Mouse (Mus musculus) adrenal gland, postnatal 14 days (tissue): ENCODE data around the gene Siva1. TPM values are rescaled to one million over a fixed set of nuclear protein-coding genes. Genes with fewer than 3 reads are reported as not detected.

Source experiments
- DNase-seq: peaks from one replicate; pipeline ENCODE4 v3.0.0; 2021; ENCODE audit warnings: mixed read lengths
- long read RNA-seq, 2 experiments: library from polyadenylated mRNA; stranded (forward); transcript quantifications; one replicate each; pipeline ENCODE4 v2.0.0; 2021
- total RNA-seq: library from RNA; stranded (reverse); gene quantifications from 2 replicates; pipeline ENCODE4 v1.2.3, GENCODE M21; 2021

The Siva1 gene
- 48.4 and 54.1 TPM in 2 replicates for total RNA-seq
- long read RNA-seq, experiment 1, transcript Siva1-201 (4 exons, 924 nt) = major isoform, 79 of 90 reads
- long read RNA-seq, experiment 1, partial matches to known transcripts = 7 of 90 reads
- long read RNA-seq, experiment 1, other reads (novel, unspliced or antisense) = 2 of 90 reads
- long read RNA-seq, experiment 2, transcript Siva1-201 (4 exons, 924 nt) = major isoform, 79 of 83 reads
- long read RNA-seq, experiment 2, partial matches to known transcripts = 0 of 83 reads
- long read RNA-seq, experiment 2, other reads (novel, unspliced or antisense) = 2 of 83 reads

GRCm38 (mm10) chr12:112644180-112644854 lies at the start of gene Siva1:
Gene Siva1, plus strand, starts transcription at chr12:112644679.
- peak; percentile 100 for DNase-seq

GRCm38 (mm10) chr12:112594989-112595388 lies 49.5 kb upstream of the Siva1 start:
- DNase-seq = no peak

DNA sequence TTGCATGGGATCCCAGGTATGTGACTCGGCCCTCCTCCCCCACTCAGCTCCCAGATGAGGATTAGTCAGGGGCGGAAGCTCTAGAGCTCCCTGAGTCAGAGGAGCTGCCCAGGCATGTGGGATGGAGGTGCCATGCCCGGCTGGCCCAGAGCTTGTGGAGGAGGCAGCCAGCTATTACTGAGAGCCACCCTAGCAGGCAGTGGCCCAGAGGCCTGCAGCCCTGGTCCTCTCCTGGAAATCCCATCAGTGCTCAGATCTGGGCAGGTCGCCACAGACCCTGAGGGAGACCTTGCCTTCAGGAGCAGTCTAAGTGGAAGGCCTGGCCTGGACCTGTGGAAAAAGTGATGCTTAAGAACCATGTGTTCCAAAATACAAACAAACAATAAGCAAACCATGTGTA lies 48.9 kb upstream of the Siva1 start:
- DNase-seq = peak; percentile 65

GRCm38 (mm10) chr12:112596454-112596853 lies 48.0 kb upstream of the Siva1 start:
- peak; percentile 57 for DNase-seq

- DNase-seq = no peak
These were observed 47.5 kb upstream of the Siva1 start for GRCm38 (mm10) chr12:112596891-112597500.

GRCm38 (mm10) chr12:112597618-112598017 lies 46.9 kb upstream of the Siva1 start:
- DNase-seq = peak; percentile 75

GRCm38 (mm10) chr12:112599198-112599597 lies 45.3 kb upstream of the Siva1 start:
- DNase-seq = no peak

- no peak for DNase-seq
These were observed 44.4 kb upstream of the Siva1 start for GRCm38 (mm10) chr12:112599942-112600611.

DNA sequence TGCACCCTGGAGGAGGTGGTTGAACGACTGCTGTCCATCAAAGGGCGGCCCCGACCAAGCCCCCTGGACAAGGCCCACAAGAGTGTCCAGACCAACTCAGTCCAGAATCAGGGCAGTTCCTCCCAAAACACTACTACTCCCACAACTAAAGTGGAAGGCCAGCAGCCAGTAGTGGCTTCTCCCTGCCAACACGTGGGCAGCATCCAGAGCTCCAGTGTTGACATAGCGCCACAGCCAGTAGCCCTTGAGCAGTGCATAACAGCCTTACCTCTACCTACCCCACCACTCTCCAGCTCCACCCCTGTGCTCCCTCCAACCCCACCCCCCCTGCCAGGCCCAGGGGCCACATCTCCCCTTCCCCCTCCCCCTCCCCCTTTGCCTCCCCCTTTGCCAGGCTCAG lies 40.5 kb upstream of the Siva1 start:
- DNase-seq = peak; percentile 55

DNA sequence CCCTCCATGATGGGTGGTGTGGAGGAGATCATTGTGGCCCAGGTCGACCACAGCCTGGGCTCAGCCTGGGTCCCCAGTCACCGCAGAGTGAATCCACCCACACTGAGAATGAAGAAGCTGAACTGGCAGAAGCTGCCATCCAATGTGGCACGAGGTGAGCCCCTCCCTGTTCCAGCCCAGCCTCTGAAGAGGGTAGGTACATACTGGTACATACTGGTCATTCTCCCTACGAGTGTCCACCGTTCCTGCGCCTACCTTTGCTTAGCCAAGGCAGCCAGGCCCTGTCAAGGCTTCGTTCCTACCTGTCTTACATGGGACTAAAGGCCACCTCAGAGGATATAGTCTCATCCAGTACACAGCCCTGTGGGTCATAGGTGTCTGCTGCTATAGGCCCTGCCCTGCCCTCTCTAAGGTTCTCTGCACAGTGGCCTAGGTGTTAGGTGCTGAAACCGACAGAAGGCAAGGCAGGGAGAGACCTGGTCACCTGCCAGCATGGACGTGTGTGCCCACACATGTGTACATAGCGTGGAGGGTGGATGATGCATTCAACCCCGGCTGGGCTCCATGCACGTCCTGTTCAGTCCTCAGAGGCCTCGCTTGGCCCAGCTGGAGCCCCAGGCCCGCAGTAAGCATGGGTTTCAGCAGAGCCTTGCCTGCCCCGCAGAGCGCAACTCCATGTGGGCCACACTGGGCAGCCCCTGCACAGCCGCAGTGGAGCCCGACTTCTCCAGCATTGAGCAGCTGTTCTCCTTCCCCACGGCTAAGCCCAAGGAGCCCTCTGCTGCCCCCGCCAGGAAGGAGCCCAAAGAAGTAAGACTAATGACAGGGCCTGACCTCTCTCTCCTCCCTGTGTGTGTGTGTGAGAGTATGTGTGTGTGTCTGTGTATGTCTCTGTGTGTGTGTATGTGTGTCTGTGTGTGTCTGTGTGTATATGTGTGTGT lies 39.5 kb upstream of the Siva1 start:
- peak; percentile 67 for DNase-seq

DNA sequence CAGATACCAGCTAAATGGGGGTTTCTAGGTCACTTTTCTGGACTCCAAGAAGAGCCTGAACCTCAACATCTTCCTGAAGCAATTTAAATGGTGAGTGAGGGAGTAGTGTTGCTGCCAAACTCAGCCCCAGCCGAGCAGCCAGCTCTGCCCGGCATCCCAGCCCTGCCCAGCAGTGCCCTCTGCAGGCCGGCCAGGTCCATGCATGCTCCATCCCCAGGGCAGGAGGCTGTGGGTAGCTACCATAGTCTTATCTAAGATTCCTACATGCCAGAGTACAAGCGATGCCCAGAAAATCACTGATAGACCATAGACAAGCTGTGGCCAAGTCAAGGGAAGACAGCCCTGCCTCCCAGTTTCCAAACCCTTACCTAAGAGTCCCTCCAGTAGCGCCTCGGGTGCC lies 38.7 kb upstream of the Siva1 start:
- DNase-seq = peak; percentile 92

- no peak for DNase-seq
These were observed 37.5 kb upstream of the Siva1 start for GRCm38 (mm10) chr12:112606998-112607397.

GRCm38 (mm10) chr12:112609031-112609430 lies 35.4 kb upstream of the Siva1 start:
- DNase-seq = no peak

GRCm38 (mm10) chr12:112616668-112617067 lies 27.8 kb upstream of the Siva1 start:
- DNase-seq = no peak

- no peak for DNase-seq
These were observed 27.3 kb upstream of the Siva1 start for GRCm38 (mm10) chr12:112617184-112617583.

GRCm38 (mm10) chr12:112617898-112618380 lies 26.5 kb upstream of the Siva1 start:
- peak; percentile 82 for DNase-seq

GRCm38 (mm10) chr12:112618981-112619685 lies 25.3 kb upstream of the Siva1 start:
- DNase-seq = peak; percentile 49

DNA sequence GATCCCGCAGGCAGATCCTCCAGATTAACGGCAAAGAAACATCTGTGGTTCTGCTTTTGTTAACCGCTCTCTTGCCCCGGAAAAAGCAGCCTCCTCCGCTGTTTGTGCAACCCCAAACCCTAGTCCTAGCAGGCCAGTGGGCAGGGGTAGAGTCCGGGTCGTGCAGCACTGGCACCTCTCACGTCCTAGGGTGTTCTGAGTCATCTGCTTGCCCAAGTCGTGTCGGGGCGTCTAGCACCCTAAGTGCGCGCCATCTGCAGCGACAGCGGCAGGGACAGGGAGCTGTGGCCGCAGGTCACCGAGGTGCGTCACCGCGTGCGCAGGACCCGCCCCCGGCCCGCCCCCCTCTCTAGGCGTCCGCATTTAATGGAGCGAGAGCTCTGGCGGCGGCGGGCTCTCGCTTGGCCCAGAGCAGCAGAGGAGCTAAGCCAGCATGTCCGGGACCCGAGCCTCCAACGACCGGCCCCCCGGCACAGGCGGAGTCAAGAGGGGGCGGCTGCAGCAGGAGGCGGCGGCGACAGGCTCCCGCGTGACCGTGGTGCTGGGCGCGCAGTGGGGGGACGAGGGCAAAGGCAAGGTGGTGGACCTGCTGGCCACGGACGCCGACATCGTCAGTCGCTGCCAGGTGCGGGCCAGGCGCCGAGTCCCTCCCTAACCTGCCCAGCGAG lies 24.7 kb upstream of the Siva1 start, which contains the start of gene Adssl1:
Gene Adssl1 (plus strand): TSS at position 360 of the 668 bp plus-strand sequence.
- DNase-seq = peak; percentile 80

DNA sequence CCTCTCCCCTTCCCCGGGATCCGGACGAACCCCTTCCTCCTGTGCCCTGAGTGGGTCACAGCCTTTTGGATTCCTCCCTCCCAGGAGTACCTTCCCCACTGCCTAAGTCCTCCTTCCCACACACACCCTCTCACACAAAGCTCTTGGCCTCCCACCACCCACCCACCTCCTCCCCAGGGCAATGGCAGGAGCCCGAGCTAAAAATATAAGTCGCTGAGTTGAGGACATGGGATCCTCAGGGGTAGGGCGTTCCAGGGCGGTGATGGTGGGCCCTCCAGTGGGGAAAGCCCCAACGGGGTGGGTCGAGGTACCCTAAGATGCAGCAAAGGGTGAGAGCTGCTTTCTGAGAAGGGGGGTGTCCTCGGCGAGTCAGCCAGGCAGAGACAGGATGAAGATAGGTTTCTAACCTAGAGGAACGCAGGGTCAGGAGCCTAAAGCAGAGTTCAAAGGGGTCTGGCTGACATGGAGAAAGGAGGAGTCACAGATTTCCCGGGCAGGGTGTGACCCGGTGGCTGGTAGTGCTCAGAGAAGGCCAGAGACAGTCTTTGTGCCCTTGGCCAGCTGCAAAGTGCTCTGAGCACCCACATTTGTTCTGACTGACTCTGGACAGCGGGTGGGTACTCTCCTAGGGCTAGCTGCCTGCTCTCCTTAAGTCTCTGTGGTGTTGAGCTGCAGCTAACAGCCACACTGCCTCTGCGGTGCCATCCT lies 24.0 kb upstream of the Siva1 start:
- no peak for DNase-seq
